Mouse (Mus musculus) testis, adult 2 months (tissue): ENCODE results near the gene Isyna1.

Experiments used
- CTCF ChIP-seq: fragments of 200-500 bp; IDR thresholded peaks from 2 replicates; pipeline ENCODE4 v1.5.1; 2012; ENCODE audit warnings: low read depth, mild to moderate bottlenecking, inconsistent platforms, low read length, moderate library complexity; ENCODE audit not compliant: control insufficient read depth, insufficient read depth, insufficient replicate concordance
- POLR2A ChIP-seq: fragments of 200-500 bp; IDR thresholded peaks from 2 replicates; pipeline ENCODE4 v1.6.1; 2012; ENCODE audit warnings: low read depth, mild to moderate bottlenecking, inconsistent platforms, low read length, moderate library complexity; ENCODE audit not compliant: control insufficient read depth

DNA sequence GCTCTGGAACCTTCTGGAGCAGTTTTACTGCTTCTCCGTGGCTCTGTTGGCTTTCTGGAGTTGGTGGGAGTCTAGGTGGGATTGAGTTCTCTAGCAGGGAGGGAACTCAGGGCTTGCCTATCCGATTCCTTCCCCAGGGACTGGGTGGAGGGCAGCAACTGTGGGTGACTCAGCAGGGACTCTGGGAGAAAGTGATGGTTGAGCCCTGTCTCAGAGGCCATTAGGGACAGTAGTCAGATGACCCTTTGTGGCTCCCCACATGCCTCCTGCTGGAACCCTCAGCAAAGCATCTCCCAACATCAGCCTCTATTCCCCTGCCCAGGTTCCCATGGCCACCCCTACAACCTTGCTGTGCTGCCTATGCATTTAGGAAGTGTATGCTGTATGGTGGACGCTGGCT lies 48.8 kb downstream of the Isyna1 start:
- no peak for TF ChIP-seq CTCF
- TF ChIP-seq POLR2A, result no peak
